Mouse (Mus musculus) G1E (cell line): ENCODE results near the gene Ttc1.

Experiments
- CTCF ChIP-seq: IDR thresholded peaks from 2 replicates; pipeline ENCODE4 v1.5.1; 2012; ENCODE audit warnings: low read depth, low read length, inconsistent platforms, mixed read lengths
- GATA1 ChIP-seq: IDR thresholded peaks from 2 replicates; pipeline ENCODE4 v1.6.1; 2012; ENCODE audit warnings: borderline replicate concordance, low read length, inconsistent platforms, mixed read lengths
- GATA2 ChIP-seq: IDR thresholded peaks from 2 replicates; pipeline ENCODE4 v1.6.1; 2012; ENCODE audit warnings: low read depth, low read length, inconsistent platforms, borderline replicate concordance
- POLR2AphosphoS5 ChIP-seq: IDR thresholded peaks from 2 replicates; pipeline ENCODE4 v1.6.1; 2012; ENCODE audit warnings: low read depth, low read length, inconsistent platforms; ENCODE audit not compliant: insufficient replicate concordance
- TAL1 ChIP-seq: conservative IDR thresholded peaks from 2 replicates; pipeline ENCODE4 v1.6.1; 2012; ENCODE audit warnings: low read depth, low read length, inconsistent platforms, mixed read lengths

DNA sequence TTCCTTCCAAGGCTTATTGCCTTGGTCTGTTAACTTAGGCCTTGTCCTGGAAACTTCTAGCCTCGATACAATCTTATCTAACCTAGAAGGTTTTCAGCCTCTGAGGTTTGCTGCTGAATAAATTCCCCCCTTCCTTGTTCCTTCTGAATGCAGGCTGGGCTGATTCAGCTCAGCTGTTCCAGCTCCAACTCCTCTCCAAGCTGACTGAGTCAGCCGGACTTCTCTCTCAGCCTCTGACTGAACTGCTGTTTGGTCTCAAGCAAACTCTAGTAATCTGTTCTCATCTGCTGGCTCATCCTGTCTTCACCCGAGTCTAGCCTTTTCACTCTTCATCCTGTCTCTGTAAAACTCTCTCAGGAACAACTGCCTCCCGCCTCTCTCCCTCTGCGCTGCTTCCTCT, 31.7 kb upstream of the Ttc1 start:
- no peak for TF ChIP-seq CTCF
- no peak for TF ChIP-seq POLR2AphosphoS5
- TF ChIP-seq GATA1: no peak
- TF ChIP-seq TAL1: no peak
- TF ChIP-seq GATA2: no peak
